Mouse (Mus musculus) neural tube, embryonic 12.5 days (tissue): ENCODE results near the gene Eps8l2. TPM values are rescaled to one million over a fixed set of nuclear protein-coding genes. Genes with fewer than 3 reads are reported as not detected.

Source experiments
- ATAC-seq: fragments of 200-750 bp; cut with Nextera tagmentation; 2 replicates; pipeline ENCODE4 v1.8.0; 2017; ENCODE audit warnings: low read depth, mild to moderate bottlenecking, moderate TSS enrichment, moderate library complexity; ENCODE audit not compliant: low FRiP score
- H3K27ac ChIP-seq: fragments of 300-500 bp; sonication (generic); 2 replicates; pipeline ENCODE4 v1.5.1; 2016
- H3K27me3 ChIP-seq: fragments of 300-500 bp; sonication (generic); replicated peaks from 2 replicates; pipeline ENCODE4 v1.6.1; 2016; ENCODE audit warnings: mild to moderate bottlenecking
- H3K36me3 ChIP-seq: fragments of 300-500 bp; sonication (generic); 2 replicates; pipeline ENCODE4 v1.6.1; 2016; ENCODE audit warnings: mild to moderate bottlenecking
- H3K4me1 ChIP-seq: fragments of 300-500 bp; sonication (generic); 2 replicates; pipeline ENCODE4 v1.6.1; 2016
- H3K4me2 ChIP-seq: fragments of 300-500 bp; sonication (generic); replicated peaks from 2 replicates; pipeline ENCODE4 v1.6.1; 2016; ENCODE audit warnings: mild to moderate bottlenecking
- H3K4me3 ChIP-seq: fragments of 300-500 bp; sonication (generic); 2 replicates; pipeline ENCODE4 v1.5.1; 2016
- H3K9ac ChIP-seq: fragments of 300-500 bp; sonication (generic); 2 replicates; pipeline ENCODE4 v1.6.1; 2016; ENCODE audit warnings: mild to moderate bottlenecking
- H3K9me3 ChIP-seq: fragments of 300-500 bp; sonication (generic); 2 replicates; pipeline ENCODE4 v1.6.1; 2016; ENCODE audit warnings: mild to moderate bottlenecking
- WGBS: fragments of 180-500 bp; shearing (Covaris S2); methylation state at CpG from one replicate; pipeline ENCODE4 v1.1.7; 2016; 5-methylcytosine and 5-hydroxymethylcytosine counted together
- polyA plus RNA-seq: library from polyadenylated mRNA; unstranded; fragments of >200 nt; fragmentation: Nextera tagmentation; extraction: Ambion mirVana; gene quantifications from 2 replicates; pipeline ENCODE4 v1.2.1, GENCODE M21; 2016

Gene Eps8l2
- 1.0 and 1.1 TPM in 2 replicates for polyA plus RNA-seq

DNA sequence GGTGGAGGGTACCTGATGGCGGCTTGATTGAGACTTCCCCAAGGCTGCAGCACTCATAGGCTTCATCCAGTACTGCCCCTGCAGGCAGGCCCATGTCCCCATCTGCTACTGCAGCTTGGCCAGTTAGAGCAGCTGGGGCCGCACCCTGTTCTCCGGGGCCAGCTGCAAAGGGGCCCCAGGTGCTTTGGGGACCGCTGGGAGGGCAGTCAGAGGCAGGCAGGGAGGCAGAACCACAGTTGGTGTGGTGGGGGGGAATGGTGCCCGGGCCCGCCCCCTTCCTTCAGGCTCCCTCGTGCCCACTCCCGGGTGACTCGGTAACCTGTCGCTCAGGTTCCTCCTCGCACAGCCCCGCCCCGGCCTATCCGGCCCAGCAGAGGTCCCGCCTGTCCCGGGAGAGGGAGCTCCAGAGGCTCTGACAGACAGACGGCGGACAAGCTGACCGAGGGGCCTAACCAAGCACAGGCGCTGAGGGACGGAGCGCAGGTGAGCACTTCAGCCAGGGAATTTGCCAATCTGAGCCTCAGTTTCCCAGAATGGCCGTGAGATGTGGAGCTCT lies at the start of gene Eps8l2:
TSS of gene Eps8l2 (plus strand) at position 305 of the 556 bp plus-strand sequence.
- peak within 1 kb of the TSS; percentile 47 for H3K4me2 ChIP-seq
- H3K9ac ChIP-seq: 0 out of 2 replicates have a peak within 1 kb of the TSS, but pooled peaks have one; percentile 18
- no peaks in the 10 kb centered on the region for H3K9me3 ChIP-seq
- peak within 1 kb of the TSS; percentile 16; the same call in 1 of the 2 replicates for H3K4me3 ChIP-seq
- H3K27ac ChIP-seq: no peak within 1 kb of the TSS
- peaks cover 9% of the 10 kb centered on the region for H3K4me1 ChIP-seq
- WGBS: 5% methylated on average over 23 of the region's 23 CpGs
- peak; percentile 54 for ATAC-seq
- peaks cover 22% of the 10 kb centered on the region; the same call in 1 of the 2 replicates for H3K36me3 ChIP-seq
- peaks cover 12% of the 10 kb centered on the region for H3K27me3 ChIP-seq

DNA sequence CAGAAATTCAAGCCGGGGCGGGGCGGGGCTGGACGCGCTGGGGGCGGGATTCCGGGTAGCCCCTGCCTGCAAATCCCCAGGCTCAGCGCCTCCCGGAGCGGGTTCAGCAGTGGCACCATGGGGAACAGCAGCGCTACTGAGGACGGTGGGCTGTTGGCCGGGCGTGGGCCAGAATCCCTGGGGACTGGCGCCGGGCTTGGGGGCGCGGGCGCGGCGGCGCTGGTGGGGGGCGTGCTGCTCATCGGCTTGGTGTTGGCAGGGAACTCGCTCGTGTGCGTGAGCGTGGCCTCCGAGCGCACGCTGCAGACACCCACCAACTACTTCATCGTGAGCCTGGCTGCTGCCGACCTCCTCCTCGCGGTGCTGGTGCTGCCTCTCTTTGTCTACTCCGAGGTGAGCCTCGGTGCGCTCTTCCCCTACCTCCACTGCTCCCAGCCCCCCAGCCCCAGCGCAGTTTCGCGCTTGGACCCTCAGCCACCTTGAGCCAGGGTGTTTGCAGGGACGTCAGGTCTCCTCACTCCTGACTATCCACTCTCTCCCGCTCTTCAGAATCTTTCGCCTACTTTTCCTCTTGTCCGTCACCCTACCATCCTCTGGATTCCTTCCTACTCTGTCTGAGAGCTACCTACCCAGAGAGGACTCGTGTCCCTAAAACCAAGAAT lies 46.6 kb upstream of the Eps8l2 start, which contains the start of gene Drd4:
TSS of gene Drd4 (plus strand) at position 86 of the 662 bp plus-strand sequence.
- H3K4me1 ChIP-seq: peaks cover 31% of the 10 kb centered on the region
- H3K4me2 ChIP-seq: peak within 1 kb of the TSS; percentile 88
- peak within 1 kb of the TSS; percentile 45 for H3K4me3 ChIP-seq
- peak within 1 kb of the TSS; percentile 54 for H3K9ac ChIP-seq
- H3K9me3 ChIP-seq: no peaks in the 10 kb centered on the region
- H3K36me3 ChIP-seq: peaks cover 3% of the 10 kb centered on the region
- ATAC-seq: peak; percentile 51; the same call in 1 of the 2 replicates
- H3K27ac ChIP-seq: no peak within 1 kb of the TSS
- 2% methylated on average over 46 of the region's 46 CpGs for WGBS
- H3K27me3 ChIP-seq: peaks cover 59% of the 10 kb centered on the region

DNA sequence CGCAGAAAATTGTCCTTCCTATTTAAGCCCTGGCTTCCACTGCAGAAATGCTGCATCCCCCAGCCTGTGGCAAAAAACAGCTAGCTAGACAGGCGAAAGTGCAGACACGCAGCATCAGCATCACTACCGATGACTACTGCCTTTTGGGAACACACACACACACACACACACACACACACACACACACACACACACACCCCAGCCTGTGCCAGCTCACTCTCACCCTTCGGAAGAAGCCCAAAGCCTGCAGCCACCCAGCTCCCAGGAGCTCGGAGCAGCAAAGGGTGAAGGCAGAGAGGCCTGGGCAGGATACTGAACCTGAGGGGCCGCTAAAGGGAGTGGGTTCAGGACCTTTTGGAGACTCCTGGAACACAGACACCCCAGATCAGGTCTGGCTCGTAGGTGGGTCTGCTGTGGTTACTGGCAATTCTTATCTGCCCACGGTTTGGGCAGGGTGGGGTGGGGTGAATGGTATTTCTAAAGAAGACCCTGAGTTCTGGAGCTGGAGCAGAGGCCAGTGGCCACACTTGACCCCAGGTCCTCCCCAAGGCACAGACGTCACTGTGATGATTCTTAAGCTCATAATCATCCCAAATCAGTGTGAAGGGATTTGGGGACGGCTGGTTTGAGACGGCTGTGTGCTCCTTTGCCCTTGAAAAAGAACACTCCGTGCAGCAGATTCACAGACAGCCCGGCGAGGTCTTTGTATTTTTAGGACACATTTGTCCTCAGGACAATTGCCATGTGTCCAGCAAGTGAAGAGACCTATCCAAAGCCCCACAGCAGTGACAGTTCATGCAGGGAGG lies 45.9 kb upstream of the Eps8l2 start:
- WGBS: 34% methylated on average over 15 of the region's 15 CpGs
- H3K9me3 ChIP-seq: no peaks in the 10 kb centered on the region

DNA sequence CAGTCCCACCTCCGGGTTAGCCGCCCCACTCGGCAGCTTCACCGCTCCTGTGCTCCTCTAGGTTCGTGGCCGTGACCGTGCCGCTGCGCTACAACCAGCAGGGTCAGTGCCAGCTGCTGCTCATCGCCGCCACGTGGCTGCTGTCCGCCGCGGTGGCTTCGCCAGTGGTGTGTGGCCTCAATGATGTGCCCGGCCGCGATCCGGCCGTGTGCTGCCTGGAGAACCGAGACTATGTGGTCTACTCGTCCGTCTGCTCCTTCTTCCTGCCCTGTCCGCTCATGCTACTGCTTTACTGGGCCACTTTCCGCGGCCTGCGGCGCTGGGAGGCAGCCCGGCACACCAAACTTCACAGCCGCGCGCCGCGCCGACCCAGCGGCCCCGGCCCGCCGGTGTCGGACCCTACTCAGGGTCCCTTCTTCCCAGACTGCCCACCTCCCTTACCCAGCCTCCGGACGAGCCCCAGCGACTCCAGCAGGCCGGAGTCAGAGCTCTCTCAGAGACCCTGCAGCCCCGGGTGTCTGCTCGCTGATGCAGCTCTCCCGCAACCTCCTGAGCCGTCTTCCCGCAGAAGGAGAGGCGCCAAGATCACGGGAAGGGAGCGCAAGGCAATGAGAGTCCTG lies 44.7 kb upstream of the Eps8l2 start:
- Histone ChIP-seq H3K9me3 (no peaks in the 10 kb centered on the region), H3K36me3 (peaks cover 14% of the 10 kb centered on the region), H3K4me2 (peak overlapping the region; percentile 68), H3K27ac (no peak overlapping the region), H3K4me1 (peaks cover 31% of the 10 kb centered on the region), H3K4me3 (peak overlapping the region; percentile 29), H3K9ac (peak overlapping the region; percentile 38; the same call in 1 of the 2 replicates), H3K27me3 (peaks cover 59% of the 10 kb centered on the region)
- WGBS: under 1% methylated on average over 53 of the region's 53 CpGs
- ATAC-seq: peak; percentile 42; the same call in 1 of the 2 replicates

More for the DNA sequence above, 45.9 kb upstream of the Eps8l2 start:
- H3K27me3 ChIP-seq: peaks cover 59% of the 10 kb centered on the region
- H3K36me3 ChIP-seq: peaks cover 9% of the 10 kb centered on the region
- H3K4me2 ChIP-seq: peak overlapping the region; percentile 88
- H3K9ac ChIP-seq: peak overlapping the region; percentile 54
- ATAC-seq: no peak
- H3K27ac ChIP-seq: no peak overlapping the region
- peak overlapping the region; percentile 2 for H3K4me3 ChIP-seq
- H3K4me1 ChIP-seq: peaks cover 31% of the 10 kb centered on the region

DNA sequence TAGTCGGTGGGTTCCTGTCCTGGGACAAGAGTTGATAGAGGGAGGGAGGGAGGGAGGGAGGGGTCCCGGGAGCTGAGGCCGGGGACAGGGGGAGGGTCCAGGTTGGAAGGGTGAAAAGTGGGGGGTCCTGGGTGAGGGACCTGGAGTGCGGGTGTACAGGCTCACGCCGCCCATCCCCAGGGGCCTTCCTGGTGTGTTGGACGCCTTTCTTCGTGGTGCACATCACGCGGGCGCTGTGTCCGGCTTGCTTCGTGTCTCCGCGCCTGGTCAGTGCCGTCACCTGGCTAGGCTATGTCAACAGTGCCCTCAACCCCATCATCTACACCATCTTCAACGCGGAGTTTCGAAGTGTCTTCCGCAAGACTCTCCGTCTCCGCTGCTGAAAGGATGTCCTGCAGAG lies 44.2 kb upstream of the Eps8l2 start:
- no peak; the same call in 1 of the 2 replicates for ATAC-seq
- Histone ChIP-seq H3K27me3 (peaks cover 59% of the 10 kb centered on the region), H3K27ac (no peak overlapping the region), H3K9me3 (no peaks in the 10 kb centered on the region), H3K4me1 (peaks cover 31% of the 10 kb centered on the region), H3K4me2 (peak overlapping the region; percentile 68), H3K9ac (peak overlapping the region; percentile 38; the same call in 1 of the 2 replicates), H3K36me3 (peaks cover 18% of the 10 kb centered on the region), H3K4me3 (peak overlapping the region; percentile 29)
- WGBS: 6% methylated on average over 22 of the region's 22 CpGs

DNA sequence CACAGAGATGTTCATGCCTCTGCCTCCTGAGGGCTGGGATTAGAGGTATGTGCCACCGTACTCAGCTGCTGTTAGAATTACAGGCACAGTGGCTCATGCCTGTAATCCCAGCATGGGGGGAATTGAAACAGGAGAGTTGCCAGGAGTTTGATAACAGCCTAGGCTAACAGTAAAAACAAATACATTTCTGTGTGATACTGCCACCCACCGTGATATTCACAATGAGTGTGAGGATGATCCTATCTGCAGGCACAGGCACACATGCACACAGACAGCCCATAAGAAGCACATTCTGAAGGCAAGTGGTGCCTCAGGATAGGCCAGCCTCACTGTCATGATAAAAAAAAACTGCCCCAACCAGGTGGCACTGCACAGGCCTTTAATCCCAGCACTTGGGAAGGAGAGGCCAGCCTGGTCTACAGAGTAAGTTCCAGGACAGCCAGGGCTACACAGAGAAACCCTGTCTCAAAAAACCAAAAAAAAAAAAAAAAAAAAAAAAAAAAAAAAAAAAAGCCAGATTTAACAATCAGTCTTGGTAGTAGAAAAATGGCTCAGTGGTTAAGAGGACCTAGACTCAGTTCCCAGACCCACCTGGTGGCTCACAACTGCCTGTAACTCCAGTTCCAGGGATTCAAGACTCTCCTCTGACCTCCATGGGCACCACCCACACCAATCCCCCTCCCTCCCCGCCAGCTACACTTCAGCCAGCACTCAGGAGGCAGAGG lies 40.6 kb upstream of the Eps8l2 start:
- Histone ChIP-seq H3K9ac (no peak overlapping the region), H3K4me3 (no peak overlapping the region), H3K36me3 (peaks cover 50% of the 10 kb centered on the region), H3K27me3 (peaks cover 31% of the 10 kb centered on the region), H3K4me1 (peaks cover 16% of the 10 kb centered on the region), H3K9me3 (no peaks in the 10 kb centered on the region), H3K27ac (no peak overlapping the region), H3K4me2 (no peak overlapping the region)
- ATAC-seq: no peak
- 77% methylated on average over 3 of the region's 3 CpGs for WGBS

DNA sequence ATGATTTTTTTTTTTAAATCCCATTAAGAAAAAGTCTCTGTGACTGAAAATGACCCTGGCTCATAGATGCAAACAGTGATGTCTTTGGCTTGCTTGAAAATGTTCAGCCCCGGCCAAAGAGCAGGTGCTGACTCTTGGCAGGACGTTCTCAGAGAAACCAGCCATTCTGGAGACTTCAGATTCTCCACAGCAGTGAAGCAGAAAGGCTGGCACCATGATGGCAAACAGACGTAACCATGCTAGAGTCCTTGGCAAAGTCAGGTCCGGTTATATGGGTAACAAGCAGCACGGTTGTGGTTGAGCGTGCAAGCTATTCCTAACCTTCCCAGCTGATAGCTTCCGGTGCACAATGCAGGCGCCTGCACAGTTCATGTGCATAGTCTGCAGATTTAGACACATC lies 39.5 kb upstream of the Eps8l2 start:
- peaks cover 57% of the 10 kb centered on the region for H3K36me3 ChIP-seq
- no peaks in the 10 kb centered on the region for H3K9me3 ChIP-seq
- peaks cover 20% of the 10 kb centered on the region for H3K27me3 ChIP-seq
- no peak overlapping the region for H3K27ac ChIP-seq
- H3K4me3 ChIP-seq: no peak overlapping the region
- H3K9ac ChIP-seq: no peak overlapping the region
- no peak overlapping the region for H3K4me2 ChIP-seq
- ATAC-seq: no peak
- H3K4me1 ChIP-seq: peaks cover 6% of the 10 kb centered on the region
- WGBS: 96% methylated on average over 8 of the region's 8 CpGs

DNA sequence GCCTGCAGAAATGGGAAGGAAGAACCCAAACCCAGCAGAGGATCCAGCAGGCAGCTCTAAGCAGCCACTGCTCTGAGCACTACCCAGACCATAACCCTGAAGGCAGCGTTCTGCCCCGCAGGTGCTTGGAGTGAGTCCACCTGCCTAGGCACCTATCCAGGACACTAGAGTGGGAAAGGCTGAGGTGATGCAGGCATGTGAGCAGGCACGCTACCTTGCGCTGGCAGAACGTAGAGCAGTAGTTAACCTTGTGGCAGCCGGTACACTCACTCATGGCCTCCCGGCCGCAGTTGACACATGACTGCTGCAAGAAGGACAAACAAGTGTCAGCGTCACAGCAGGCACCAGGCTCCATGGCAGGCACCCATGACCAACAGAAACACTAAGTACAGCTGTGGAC lies 37.3 kb upstream of the Eps8l2 start:
- H3K9me3 ChIP-seq: no peaks in the 10 kb centered on the region
- H3K9ac ChIP-seq: no peak overlapping the region
- ATAC-seq: no peak
- H3K27me3 ChIP-seq: no peaks in the 10 kb centered on the region
- H3K4me2 ChIP-seq: no peak overlapping the region
- 96% methylated on average over 9 of the region's 9 CpGs for WGBS
- no peak overlapping the region for H3K4me3 ChIP-seq
- peaks cover 78% of the 10 kb centered on the region for H3K36me3 ChIP-seq
- no peak overlapping the region for H3K27ac ChIP-seq
- no peaks in the 10 kb centered on the region for H3K4me1 ChIP-seq

DNA sequence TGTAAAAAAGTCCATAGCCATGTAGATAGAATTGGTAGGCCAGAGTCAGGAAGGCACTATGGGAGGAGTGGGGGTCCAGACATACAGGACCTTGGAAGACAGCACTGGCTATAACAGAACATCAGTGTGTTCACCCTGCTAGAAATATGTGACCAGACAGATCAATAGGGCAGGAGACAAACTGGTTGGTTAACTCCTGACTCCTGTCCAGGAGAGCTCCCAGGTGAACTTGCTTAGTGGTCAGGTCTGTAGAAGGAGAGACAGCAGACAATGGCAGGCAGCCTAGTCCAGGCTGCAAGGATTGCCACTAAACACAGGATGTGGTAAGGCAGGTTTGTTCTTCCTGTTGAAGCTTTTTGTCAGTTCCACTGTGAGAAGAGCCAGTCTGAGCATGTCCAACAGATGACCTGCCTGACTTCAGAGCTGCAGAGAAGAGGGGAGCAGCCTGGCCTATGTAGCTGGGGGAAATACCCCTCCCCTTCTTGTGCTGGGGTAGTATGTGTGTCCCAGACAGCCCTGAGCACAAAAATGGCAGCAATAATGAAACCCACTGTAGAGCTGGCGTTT lies 35.9 kb upstream of the Eps8l2 start:
- 81% methylated on average over 1 of the region's 1 CpGs for WGBS
- ATAC-seq: no peak

DNA sequence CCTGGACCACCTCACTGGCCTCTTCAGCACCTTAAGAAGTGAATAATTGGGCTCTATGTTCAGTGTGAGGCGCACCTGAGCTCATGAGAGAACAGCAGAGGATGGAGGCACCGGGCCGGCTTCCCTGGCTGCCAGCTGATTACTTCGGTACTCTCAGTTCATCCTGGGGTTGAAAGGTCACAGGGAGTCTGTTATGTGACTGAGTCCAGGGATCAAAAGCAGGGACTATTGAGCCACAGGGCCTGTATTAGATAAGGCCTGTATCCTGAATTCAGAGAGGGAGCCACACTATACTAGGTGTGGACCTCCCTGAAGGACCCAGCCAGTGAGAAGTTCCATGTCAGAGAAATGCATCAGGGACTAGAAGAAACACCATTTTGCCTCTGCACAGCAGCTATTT lies 34.1 kb upstream of the Eps8l2 start:
- Histone ChIP-seq H3K36me3 (peaks cover 90% of the 10 kb centered on the region), H3K9me3 (no peaks in the 10 kb centered on the region), H3K4me2 (no peak overlapping the region), H3K4me1 (no peaks in the 10 kb centered on the region), H3K27me3 (no peaks in the 10 kb centered on the region), H3K9ac (no peak overlapping the region), H3K27ac (no peak overlapping the region), H3K4me3 (no peak overlapping the region)
- 92% methylated on average over 4 of the region's 4 CpGs for whole genome bisulfite sequencing
- ATAC-seq: no peak

More for the DNA sequence above, 35.9 kb upstream of the Eps8l2 start:
- H3K4me3 ChIP-seq: no peak overlapping the region
- peaks cover 82% of the 10 kb centered on the region for H3K36me3 ChIP-seq
- H3K27ac ChIP-seq: no peak overlapping the region
- no peaks in the 10 kb centered on the region for H3K9me3 ChIP-seq
- no peaks in the 10 kb centered on the region for H3K27me3 ChIP-seq
- no peak overlapping the region for H3K4me2 ChIP-seq
- H3K4me1 ChIP-seq: no peaks in the 10 kb centered on the region
- no peak overlapping the region for H3K9ac ChIP-seq

DNA sequence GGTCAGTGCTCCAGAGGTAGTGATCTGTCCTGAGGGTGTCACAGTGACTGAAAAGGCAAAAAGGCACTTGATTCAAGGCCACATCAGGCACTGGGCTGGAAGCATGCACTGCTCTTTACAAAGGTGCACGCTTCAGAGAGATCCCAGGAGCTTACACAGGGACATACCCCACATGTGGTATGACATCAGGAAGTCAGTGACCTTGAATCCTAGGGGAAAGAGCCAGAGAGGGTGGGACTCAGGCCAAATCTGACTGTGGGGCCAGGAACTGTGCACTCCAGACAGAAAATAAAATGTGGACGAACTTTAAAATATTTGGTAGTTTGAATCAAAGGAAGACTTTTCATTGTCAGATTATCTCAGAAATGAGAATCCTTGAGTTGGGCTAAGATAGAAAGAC lies 24.3 kb upstream of the Eps8l2 start:
- Histone ChIP-seq H3K9ac (no peak overlapping the region), H3K4me2 (no peak overlapping the region), H3K4me3 (no peak overlapping the region), H3K36me3 (peaks cover 95% of the 10 kb centered on the region), H3K4me1 (no peaks in the 10 kb centered on the region), H3K9me3 (no peaks in the 10 kb centered on the region), H3K27ac (no peak overlapping the region), H3K27me3 (no peaks in the 10 kb centered on the region)
- WGBS: 95% methylated on average over 2 of the region's 2 CpGs
- ATAC-seq: no peak
